Mouse (Mus musculus): ENCODE measurements around the gene Tnpo2. TPM values are rescaled to one million over a fixed set of nuclear protein-coding genes. Genes with fewer than 3 reads are reported as not detected.

The Tnpo2 gene
- polyA plus RNA-seq, 1 experiment from 2014 or later = 17.7 TPM

DNA sequence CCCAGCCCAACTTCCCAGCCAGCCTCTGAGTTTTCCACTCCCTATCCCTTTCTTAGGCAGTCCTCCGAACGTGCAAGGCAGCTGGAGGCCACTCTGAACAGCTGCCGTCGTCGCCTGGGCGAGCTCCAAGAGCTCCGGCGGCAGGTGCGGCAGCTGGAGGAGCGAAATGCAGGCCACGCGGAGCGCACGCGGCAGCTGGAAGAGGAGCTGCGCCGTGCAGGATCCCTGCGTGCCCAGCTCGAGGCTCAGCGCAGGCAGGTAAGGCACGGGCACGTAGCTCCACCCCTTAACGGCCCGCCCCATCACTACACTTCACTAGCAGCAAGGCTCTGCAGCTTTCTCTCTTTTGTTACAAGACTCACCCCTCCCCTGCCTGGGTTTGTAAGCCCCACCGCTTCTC, 41.0 kb upstream of the Tnpo2 start:
- H3K4me2 ChIP-seq = no peak overlapping the region
- no peak for DNase-seq (ENCODE audit: low spot score)

DNA sequence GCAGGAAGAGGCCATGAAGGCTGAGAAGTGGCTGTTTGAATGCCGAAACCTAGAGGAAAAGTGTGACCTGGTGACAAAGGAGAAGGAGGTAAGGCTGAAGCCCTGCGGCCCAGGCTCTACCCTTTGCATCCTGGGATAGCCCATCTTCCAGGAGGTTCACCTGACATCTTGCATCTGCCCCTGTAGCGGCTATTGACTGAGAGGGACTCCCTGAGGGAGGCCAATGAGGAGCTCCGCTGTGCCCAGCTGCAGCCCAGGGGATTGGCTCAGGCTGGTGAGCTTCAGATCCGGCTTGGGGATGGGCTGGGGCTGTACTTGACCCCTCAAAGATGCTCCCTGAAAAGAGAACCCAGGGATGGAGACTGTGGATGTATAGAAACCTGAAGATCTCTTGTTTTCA, 39.7 kb upstream of the Tnpo2 start:
- Histone ChIP-seq H3K27me3 (replicated peaks; ENCODE audit: control insufficient read depth, insufficient read depth, low read length) (0 out of 2 replicates have a peak, but pooled peaks cover 3% of the 10 kb centered on the region), H3K9ac (ENCODE audit: low read depth, low read length) (no peak overlapping the region), H3K4me2 (no peak overlapping the region), H3K4me3 (ENCODE audit: low read depth, low read length) (no peak overlapping the region), H3K27ac (ENCODE audit: low read depth, low read length) (no peak overlapping the region), H3K36me3 (ENCODE audit: control insufficient read depth, insufficient read depth, low read length) (no peaks in the 10 kb centered on the region), H3K4me1 (replicated peaks; ENCODE audit: control insufficient read depth, insufficient read depth, low read length) (peaks cover 3% of the 10 kb centered on the region; the same call in 1 of the 2 replicates), H3K9me3 (ENCODE audit: control insufficient read depth, low read length) (no peaks in the 10 kb centered on the region)
- ATAC-seq (replicated peaks; ENCODE audit: low FRiP score) (no peak), DNase-seq (ENCODE audit: low spot score) (no peak)
- 87% methylated on average over 5 of the region's 5 CpGs for WGBS

More for the DNA sequence above, 41.0 kb upstream of the Tnpo2 start:
- Histone ChIP-seq H3K27ac (ENCODE audit: low read depth, low read length) (no peak overlapping the region), H3K4me1 (replicated peaks; ENCODE audit: control insufficient read depth, insufficient read depth, low read length) (peaks cover 5% of the 10 kb centered on the region; the same call in 1 of the 2 replicates), H3K36me3 (ENCODE audit: control insufficient read depth, insufficient read depth, low read length) (no peaks in the 10 kb centered on the region), H3K27me3 (replicated peaks; ENCODE audit: control insufficient read depth, insufficient read depth, low read length) (0 out of 2 replicates have a peak, but pooled peaks cover 3% of the 10 kb centered on the region), H3K9me3 (ENCODE audit: control insufficient read depth, low read length) (no peaks in the 10 kb centered on the region), H3K9ac (ENCODE audit: low read depth, low read length) (no peak overlapping the region), H3K4me3 (ENCODE audit: low read depth, low read length) (no peak overlapping the region)
- ATAC-seq (replicated peaks; ENCODE audit: low FRiP score) = no peak
- WGBS = 40% methylated on average over 25 of the region's 25 CpGs

DNA sequence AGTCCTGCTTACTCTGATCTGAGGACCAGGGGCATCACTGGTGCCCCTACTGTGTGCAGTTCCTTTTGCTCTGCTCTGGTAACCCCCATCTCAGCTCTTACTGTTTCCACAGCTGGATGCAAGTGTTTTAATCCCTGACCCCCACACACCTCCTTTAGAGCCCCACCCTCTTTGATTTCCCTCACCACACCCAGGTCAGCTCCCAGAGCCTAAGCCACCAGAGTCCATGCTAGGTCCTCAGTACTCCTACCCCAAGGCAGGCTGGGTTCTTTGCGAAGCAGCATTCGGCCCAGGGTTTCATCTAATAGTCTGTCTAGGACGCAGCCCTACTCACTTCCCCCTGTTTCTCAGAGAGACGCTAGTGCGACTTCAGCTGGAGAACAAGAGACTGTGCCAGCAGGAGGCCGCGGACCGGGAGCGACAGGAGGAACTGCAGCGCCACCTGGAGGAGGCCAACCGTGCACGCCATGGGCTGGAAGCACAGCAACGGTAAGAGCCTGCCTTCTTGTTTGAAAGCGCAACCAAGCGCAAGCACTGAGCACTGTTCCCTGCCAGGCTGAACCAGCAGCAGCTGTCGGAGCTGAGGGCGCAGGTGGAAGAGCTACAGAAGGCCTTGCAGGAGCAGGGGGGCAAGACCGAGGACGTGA, 38.9 kb upstream of the Tnpo2 start:
- Histone ChIP-seq H3K9ac (ENCODE audit: low read depth, low read length) (no peak overlapping the region), H3K4me1 (replicated peaks; ENCODE audit: control insufficient read depth, insufficient read depth, low read length) (peaks cover 3% of the 10 kb centered on the region; the same call in 1 of the 2 replicates), H3K4me2 (peak overlapping the region; percentile 18), H3K36me3 (ENCODE audit: control insufficient read depth, insufficient read depth, low read length) (no peaks in the 10 kb centered on the region), H3K27me3 (replicated peaks; ENCODE audit: control insufficient read depth, insufficient read depth, low read length) (0 out of 2 replicates have a peak, but pooled peaks cover 3% of the 10 kb centered on the region), H3K9me3 (ENCODE audit: control insufficient read depth, low read length) (no peaks in the 10 kb centered on the region), H3K4me3 (ENCODE audit: low read depth, low read length) (no peak overlapping the region), H3K27ac (ENCODE audit: low read depth, low read length) (no peak overlapping the region)
- DNase-seq (ENCODE audit: low spot score) (peak; percentile 86), ATAC-seq (replicated peaks; ENCODE audit: low FRiP score) (peak; percentile 78)
- WGBS = 8% methylated on average over 19 of the region's 19 CpGs

DNA sequence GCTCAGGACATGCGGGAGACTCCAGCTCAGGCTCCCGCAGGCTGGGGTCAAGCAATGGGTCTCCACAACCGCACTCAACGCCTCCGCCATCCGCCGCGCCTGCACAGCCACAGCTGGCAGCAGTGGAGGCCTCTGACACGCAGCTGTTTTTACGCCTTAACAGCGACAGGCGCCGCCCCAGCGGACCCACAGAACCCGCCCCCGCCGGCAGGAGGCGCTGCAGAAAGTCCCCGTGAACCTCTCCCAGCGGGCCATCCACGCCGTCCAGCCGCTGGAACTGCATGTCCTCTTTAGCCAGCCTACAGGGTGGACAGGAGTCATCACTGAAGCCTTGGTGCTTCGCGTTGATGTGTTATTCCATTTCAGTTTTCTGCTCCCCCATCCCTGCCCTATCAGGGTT, 29.0 kb upstream of the Tnpo2 start:
- no peak for ATAC-seq (replicated peaks; ENCODE audit: low FRiP score)
- H3K27ac ChIP-seq (ENCODE audit: low read depth, low read length) = no peak overlapping the region
- no peak for DNase-seq (ENCODE audit: low spot score)
- H3K9me3 ChIP-seq (ENCODE audit: control insufficient read depth, low read length) = no peaks in the 10 kb centered on the region
- 19% methylated on average over 25 of the region's 25 CpGs for WGBS
- H3K4me1 ChIP-seq (replicated peaks; ENCODE audit: control insufficient read depth, insufficient read depth, low read length) = no peaks in the 10 kb centered on the region; the same call in 1 of the 2 replicates
- peaks cover 44% of the 10 kb centered on the region for H3K27me3 ChIP-seq (replicated peaks; ENCODE audit: control insufficient read depth, insufficient read depth, low read length)
- no peak overlapping the region for H3K9ac ChIP-seq (ENCODE audit: low read depth, low read length)
- no peak overlapping the region for H3K4me3 ChIP-seq (ENCODE audit: low read depth, low read length)
- H3K36me3 ChIP-seq (ENCODE audit: control insufficient read depth, insufficient read depth, low read length) = no peaks in the 10 kb centered on the region
- peak overlapping the region; percentile 26; the same call in 1 of the 2 replicates for H3K4me2 ChIP-seq

DNA sequence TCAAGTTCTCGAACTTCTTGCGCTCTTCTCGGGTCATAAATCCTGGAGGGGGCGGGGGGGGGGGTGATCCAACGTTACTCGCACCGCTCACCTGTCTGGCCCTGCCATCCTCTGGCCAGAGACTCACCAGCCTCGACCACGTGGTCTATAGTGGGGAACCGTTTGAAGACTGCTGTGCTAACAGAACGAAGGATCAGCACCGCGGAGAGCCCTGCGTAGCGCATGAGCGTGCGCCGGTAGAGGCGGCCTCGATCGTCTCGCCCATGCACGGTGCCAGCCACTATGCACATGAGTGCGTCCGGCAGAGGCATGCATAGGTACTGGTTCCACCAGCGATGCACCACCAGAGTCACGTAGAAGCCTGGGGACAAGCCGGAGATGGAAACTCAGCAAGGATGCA, 25.5 kb upstream of the Tnpo2 start:
- no peak overlapping the region for H3K27ac ChIP-seq (ENCODE audit: low read depth, low read length)
- no peak overlapping the region for H3K9ac ChIP-seq (ENCODE audit: low read depth, low read length)
- no peak overlapping the region for H3K4me2 ChIP-seq
- DNase-seq (ENCODE audit: low spot score) (no peak), ATAC-seq (replicated peaks; ENCODE audit: low FRiP score) (0 out of 2 replicates have a peak, but pooled peaks have one; percentile 42)
- WGBS = 12% methylated on average over 28 of the region's 28 CpGs
- no peaks in the 10 kb centered on the region for H3K36me3 ChIP-seq (ENCODE audit: control insufficient read depth, insufficient read depth, low read length)
- H3K27me3 ChIP-seq (replicated peaks; ENCODE audit: control insufficient read depth, insufficient read depth, low read length) = peaks cover 59% of the 10 kb centered on the region
- peaks cover 4% of the 10 kb centered on the region; the same call in 1 of the 2 replicates for H3K4me1 ChIP-seq (replicated peaks; ENCODE audit: control insufficient read depth, insufficient read depth, low read length)
- H3K9me3 ChIP-seq (ENCODE audit: control insufficient read depth, low read length) = no peaks in the 10 kb centered on the region
- no peak overlapping the region for H3K4me3 ChIP-seq (ENCODE audit: low read depth, low read length)

DNA sequence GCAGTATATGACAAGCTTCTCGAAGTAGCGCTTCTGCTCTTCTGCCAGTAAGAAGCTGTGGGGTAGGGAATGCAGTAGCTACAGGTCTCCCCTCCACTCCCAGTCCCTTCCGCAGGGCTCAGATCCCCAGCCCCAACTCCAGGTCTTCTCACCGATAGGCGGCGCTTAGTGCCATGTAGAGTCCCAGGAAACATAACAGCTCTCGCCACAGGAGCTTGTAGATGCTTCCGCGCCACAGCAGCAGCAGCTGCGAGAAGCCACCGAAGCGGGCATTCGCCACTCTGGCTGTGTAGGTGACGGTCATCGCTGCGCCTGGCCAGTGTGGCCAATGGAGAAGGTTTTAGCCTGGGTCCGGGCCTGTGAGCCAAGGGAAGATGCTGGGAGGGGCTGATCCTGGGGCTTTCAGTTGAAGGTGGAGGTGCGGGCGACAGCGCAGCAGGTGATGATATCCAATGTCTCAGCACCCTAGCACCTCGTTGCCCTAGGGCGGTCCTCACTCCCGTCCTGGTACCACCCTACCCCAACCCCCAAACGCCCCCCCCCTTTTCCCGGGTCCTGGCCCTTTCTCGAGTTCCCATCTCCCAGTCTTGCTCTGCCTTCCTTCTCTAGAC, 23.4 kb upstream of the Tnpo2 start:
- no peak overlapping the region for H3K27ac ChIP-seq (ENCODE audit: low read depth, low read length)
- H3K4me2 ChIP-seq = peak overlapping the region; percentile 64
- 6% methylated on average over 25 of the region's 26 CpGs for WGBS
- ATAC-seq (replicated peaks; ENCODE audit: low FRiP score) (peak; percentile 69), DNase-seq (ENCODE audit: low spot score) (peak; percentile 66)
- H3K4me3 ChIP-seq (ENCODE audit: low read depth, low read length) = peak overlapping the region; percentile 30
- H3K36me3 ChIP-seq (ENCODE audit: control insufficient read depth, insufficient read depth, low read length) = peaks cover 5% of the 10 kb centered on the region; the same call in 1 of the 2 replicates
- H3K27me3 ChIP-seq (replicated peaks; ENCODE audit: control insufficient read depth, insufficient read depth, low read length) = peaks cover 45% of the 10 kb centered on the region
- no peaks in the 10 kb centered on the region for H3K9me3 ChIP-seq (ENCODE audit: control insufficient read depth, low read length)
- peak overlapping the region; percentile 21 for H3K9ac ChIP-seq (ENCODE audit: low read depth, low read length)
- 0 out of 2 replicates have a peak, but pooled peaks cover 4% of the 10 kb centered on the region for H3K4me1 ChIP-seq (replicated peaks; ENCODE audit: control insufficient read depth, insufficient read depth, low read length)

DNA sequence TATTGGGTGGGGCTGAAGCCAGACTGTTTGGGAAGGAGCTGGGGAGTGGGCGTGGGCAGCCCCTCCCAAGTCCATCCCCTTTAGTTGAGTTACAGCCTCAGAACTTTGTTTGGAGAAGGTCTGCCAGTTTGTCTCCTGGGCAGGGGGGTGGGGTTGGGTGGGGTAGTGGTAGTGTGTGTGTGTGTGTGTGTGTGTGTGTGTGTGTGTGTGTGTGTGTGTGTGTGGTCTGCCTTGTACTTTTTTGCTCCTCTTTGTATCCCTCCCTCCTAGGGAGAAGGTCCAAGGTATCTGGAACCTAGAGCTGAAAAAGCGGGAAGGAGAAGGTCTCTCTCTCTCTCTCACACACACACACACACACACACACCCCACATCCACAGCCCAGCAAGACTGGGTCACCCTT, 22.3 kb upstream of the Tnpo2 start, which contains the start of gene Best2:
Gene Best2 (minus strand): TSS at position 101 of the 400 bp plus-strand sequence.
- Histone ChIP-seq H3K9me3 (ENCODE audit: control insufficient read depth, low read length) (no peaks in the 10 kb centered on the region), H3K36me3 (ENCODE audit: control insufficient read depth, insufficient read depth, low read length) (peaks cover 16% of the 10 kb centered on the region; the same call in 1 of the 2 replicates), H3K4me3 (ENCODE audit: low read depth, low read length) (peak within 1 kb of the TSS; percentile 30), H3K4me2 (peak within 1 kb of the TSS; percentile 64), H3K27ac (ENCODE audit: low read depth, low read length) (no peak within 1 kb of the TSS), H3K27me3 (replicated peaks; ENCODE audit: control insufficient read depth, insufficient read depth, low read length) (peaks cover 39% of the 10 kb centered on the region), H3K9ac (ENCODE audit: low read depth, low read length) (peak within 1 kb of the TSS; percentile 21), H3K4me1 (replicated peaks; ENCODE audit: control insufficient read depth, insufficient read depth, low read length) (0 out of 2 replicates have a peak, but pooled peaks cover 4% of the 10 kb centered on the region)
- 69% methylated on average over 2 of the region's 2 CpGs for WGBS
- ATAC-seq (replicated peaks; ENCODE audit: low FRiP score) (no peak), DNase-seq (ENCODE audit: low spot score) (no peak)

DNA sequence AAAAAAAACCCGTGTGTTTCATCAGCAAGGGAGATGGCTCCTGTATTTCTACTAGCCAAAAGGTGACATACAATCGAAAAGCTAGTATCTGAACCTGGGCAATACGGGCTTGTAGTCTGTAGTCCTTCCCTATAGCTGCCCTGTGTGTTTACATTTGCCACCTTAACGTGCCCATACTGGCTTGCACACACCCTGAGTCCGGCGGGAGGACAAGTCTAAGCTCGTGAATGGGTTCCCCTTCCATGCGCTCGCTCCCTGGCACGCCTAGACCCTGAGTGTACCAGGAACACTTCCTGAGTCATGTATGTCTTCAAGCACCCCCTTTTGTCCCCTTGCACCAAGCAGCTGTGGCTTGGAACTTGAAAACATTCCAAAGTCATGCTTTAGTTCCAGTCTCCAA, 20.0 kb upstream of the Tnpo2 start:
- no peak overlapping the region for H3K4me3 ChIP-seq (ENCODE audit: low read depth, low read length)
- ATAC-seq (replicated peaks; ENCODE audit: low FRiP score) = no peak
- no peak for DNase-seq (ENCODE audit: low spot score)
- 0 out of 2 replicates have a peak, but pooled peaks cover 4% of the 10 kb centered on the region for H3K4me1 ChIP-seq (replicated peaks; ENCODE audit: control insufficient read depth, insufficient read depth, low read length)
- no peak overlapping the region for H3K27ac ChIP-seq (ENCODE audit: low read depth, low read length)
- no peaks in the 10 kb centered on the region for H3K9me3 ChIP-seq (ENCODE audit: control insufficient read depth, low read length)
- 65% methylated on average over 10 of the region's 10 CpGs for WGBS
- peaks cover 32% of the 10 kb centered on the region; the same call in 1 of the 2 replicates for H3K36me3 ChIP-seq (ENCODE audit: control insufficient read depth, insufficient read depth, low read length)
- no peak overlapping the region for H3K4me2 ChIP-seq
- peaks cover 23% of the 10 kb centered on the region for H3K27me3 ChIP-seq (replicated peaks; ENCODE audit: control insufficient read depth, insufficient read depth, low read length)
- H3K9ac ChIP-seq (ENCODE audit: low read depth, low read length) = no peak overlapping the region
